ENCODE assay signal across 8 mouse cellular contexts in the genomic region with DNA sequence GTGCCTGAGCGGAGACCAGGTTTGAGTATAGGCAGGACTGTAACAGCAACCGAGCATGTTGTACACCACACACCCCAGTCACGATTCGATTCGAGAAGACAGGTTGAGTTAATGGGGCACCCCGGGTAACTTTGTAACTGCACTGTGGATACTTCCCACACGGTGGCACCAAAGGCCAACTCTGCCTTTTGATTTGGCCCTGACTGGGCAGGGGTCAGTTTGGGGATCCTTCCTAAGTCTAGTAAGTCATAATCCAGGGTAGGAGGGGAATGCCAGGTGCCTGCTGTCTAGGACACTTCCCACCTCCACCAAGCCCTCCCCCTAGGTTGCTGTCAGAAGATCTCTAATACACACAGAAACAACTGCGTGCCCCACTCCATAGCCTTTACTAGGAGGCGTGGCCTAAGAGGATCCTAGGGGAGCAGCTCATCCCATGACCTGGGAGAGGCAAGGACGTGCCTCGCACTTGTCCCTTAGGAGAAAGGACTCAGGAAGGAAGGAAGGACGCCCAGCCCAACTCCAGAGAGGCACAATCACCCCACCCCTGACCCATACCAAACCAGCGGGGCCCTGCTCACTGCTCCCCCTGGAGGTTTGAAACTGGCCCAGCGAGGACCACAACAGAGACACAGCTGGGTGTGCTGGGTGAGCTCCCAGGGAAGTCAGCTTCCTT. TPM values are rescaled to one million over a fixed set of nuclear protein-coding genes. Genes with fewer than 3 reads are reported as not detected.
A peak's percentile ranks its signal among the peaks of the same experiment; 100 is the strongest.
DNase-seq lines count a peak whose midpoint lies in the region; ATAC-seq and TF ChIP-seq lines count a peak whose summit lies in the region.

No protein-coding gene starts in this region.

- WGBS in forebrain, embryonic 11.5 days = 4% methylated on average over 14 of the region's 14 CpGs
- WGBS in limb, embryonic 11.5 days = 5% methylated on average over 14 of the region's 14 CpGs
- WGBS in midbrain, embryonic 12.5 days = 6% methylated on average over 14 of the region's 14 CpGs
- WGBS in stomach, embryonic 15.5 days = 8% methylated on average over 14 of the region's 14 CpGs

- H3K36me3 ChIP-seq in forebrain, embryonic 11.5 days (ENCODE audit: control insufficient read depth, insufficient read depth, low read length) = no peaks in the 10 kb centered on the region
- no peaks in the 10 kb centered on the region; the same call in 1 of the 2 replicates for H3K36me3 ChIP-seq in limb, embryonic 11.5 days (ENCODE audit: control insufficient read depth, insufficient read depth, low read length)
- H3K36me3 ChIP-seq in midbrain, embryonic 12.5 days = no peaks in the 10 kb centered on the region
- H3K36me3 ChIP-seq in stomach, embryonic 15.5 days = no peaks in the 10 kb centered on the region

- DNase-seq in layer of hippocampus, adult 2 months (ENCODE audit: low spot score in 2 of 2) = peak in 1 of 2 experiments; percentile 52
- no peak for DNase-seq in layer of hippocampus, adult 9-10 months (ENCODE audit: low spot score)
- DNase-seq in forebrain, embryonic 11.5 days (ENCODE audit: low spot score) = peak; percentile 63
- DNase-seq in heart, postnatal 4 days = peak; percentile 81
- peak; percentile 78 for DNase-seq in limb, embryonic 11.5 days (ENCODE audit: low spot score)

- H3K4me1 ChIP-seq in brown adipose tissue, adult 24 weeks (ENCODE audit: control insufficient read depth, insufficient read depth, insufficient read length, low read length) = peaks cover 7% of the 10 kb centered on the region; the same call in 1 of the 2 replicates
- H3K4me1 ChIP-seq in forebrain, embryonic 11.5 days (replicated peaks; ENCODE audit: control insufficient read depth, insufficient read depth, low read length) = no peaks in the 10 kb centered on the region
- H3K4me1 ChIP-seq in limb, embryonic 11.5 days (ENCODE audit: control insufficient read depth, insufficient read depth, low read length) = 0 out of 2 replicates have a peak, but pooled peaks cover 8% of the 10 kb centered on the region
- H3K4me1 ChIP-seq in midbrain, embryonic 12.5 days = 0 out of 2 replicates have a peak, but pooled peaks cover 10% of the 10 kb centered on the region
- H3K4me1 ChIP-seq in stomach, embryonic 15.5 days = peaks cover 15% of the 10 kb centered on the region

- peak overlapping the region; percentile 33; the same call in 1 of the 2 replicates for H3K4me3 ChIP-seq in layer of hippocampus, adult 2 months
- H3K4me3 ChIP-seq in brown adipose tissue, adult 24 weeks (ENCODE audit: insufficient read depth, low read depth, low read length) = peak overlapping the region; percentile 49
- no peak overlapping the region for H3K4me3 ChIP-seq in forebrain, embryonic 11.5 days (ENCODE audit: low read depth, low read length)
- H3K4me3 ChIP-seq in limb, embryonic 11.5 days (ENCODE audit: low read depth, low read length) = no peak overlapping the region
- no peak overlapping the region for H3K4me3 ChIP-seq in midbrain, embryonic 12.5 days
- peak overlapping the region; percentile 19; the same call in 1 of the 2 replicates for H3K4me3 ChIP-seq in stomach, embryonic 15.5 days (replicated peaks)

- ATAC-seq in forebrain, embryonic 11.5 days (replicated peaks; ENCODE audit: low FRiP score) = peak; percentile 61
- ATAC-seq in limb, embryonic 11.5 days (ENCODE audit: insufficient number of reproducible peaks, low FRiP score, low TSS enrichment, low read depth) = peak; percentile 33; the same call in 1 of the 2 replicates
- ATAC-seq in midbrain, embryonic 12.5 days (ENCODE audit: low FRiP score, low read depth) = peak; percentile 16; the same call in 1 of the 2 replicates
- peak; percentile 61; the same call in 1 of the 2 replicates for ATAC-seq in stomach, embryonic 15.5 days (ENCODE audit: insufficient read depth, low FRiP score, low read depth)

- H3K27me3 ChIP-seq in forebrain, embryonic 11.5 days (ENCODE audit: control insufficient read depth, insufficient read depth, low read length) = no peaks in the 10 kb centered on the region
- no peaks in the 10 kb centered on the region for H3K27me3 ChIP-seq in limb, embryonic 11.5 days (ENCODE audit: control insufficient read depth, insufficient read depth, low read length)
- peaks cover 3% of the 10 kb centered on the region; the same call in 1 of the 2 replicates for H3K27me3 ChIP-seq in midbrain, embryonic 12.5 days
- no peaks in the 10 kb centered on the region for H3K27me3 ChIP-seq in stomach, embryonic 15.5 days (replicated peaks)

- H3K27ac ChIP-seq in layer of hippocampus, adult 2 months = 0 out of 2 replicates have a peak overlapping the region, but pooled peaks have one; percentile 5
- H3K27ac ChIP-seq in brown adipose tissue, adult 24 weeks (replicated peaks; ENCODE audit: low read depth, low read length) = peak overlapping the region; percentile 86
- no peak overlapping the region for H3K27ac ChIP-seq in forebrain, embryonic 11.5 days (ENCODE audit: low read depth, low read length)
- H3K27ac ChIP-seq in limb, embryonic 11.5 days (replicated peaks; ENCODE audit: low read depth, low read length) = no peak overlapping the region
- H3K27ac ChIP-seq in midbrain, embryonic 12.5 days (replicated peaks) = no peak overlapping the region
- no peak overlapping the region for H3K27ac ChIP-seq in stomach, embryonic 15.5 days

- no peak overlapping the region for H3K4me2 ChIP-seq in forebrain, embryonic 11.5 days (ENCODE audit: low read depth, low read length, severe bottlenecking)
- H3K4me2 ChIP-seq in limb, embryonic 11.5 days (ENCODE audit: low read depth, severe bottlenecking) = no peak overlapping the region
- H3K4me2 ChIP-seq in midbrain, embryonic 12.5 days (replicated peaks) = peak overlapping the region; percentile 25
- H3K4me2 ChIP-seq in stomach, embryonic 15.5 days = peak overlapping the region; percentile 49

- no peaks in the 10 kb centered on the region for H3K9me3 ChIP-seq in forebrain, embryonic 11.5 days (ENCODE audit: control insufficient read depth, low read length)
- no peaks in the 10 kb centered on the region for H3K9me3 ChIP-seq in limb, embryonic 11.5 days (ENCODE audit: control insufficient read depth, low read length)
- no peaks in the 10 kb centered on the region for H3K9me3 ChIP-seq in midbrain, embryonic 12.5 days
- no peaks in the 10 kb centered on the region for H3K9me3 ChIP-seq in stomach, embryonic 15.5 days

- peak; percentile 76 for TF ChIP-seq CTCF in layer of hippocampus, adult 2 months (conservative IDR thresholded peaks at IDR 0.05)

- H3K9ac ChIP-seq in forebrain, embryonic 11.5 days (ENCODE audit: low read length) = no peak overlapping the region
- H3K9ac ChIP-seq in limb, embryonic 11.5 days (ENCODE audit: low read length) = no peak overlapping the region
- H3K9ac ChIP-seq in midbrain, embryonic 12.5 days (replicated peaks) = no peak overlapping the region
- H3K9ac ChIP-seq in stomach, embryonic 15.5 days = no peak overlapping the region

RNA-seq across cellular contexts. Expression of gene Ripor1, which starts 8.6 kb away (rescaled TPM):
- 10 to 100 TPM; 88.7 to 94.8 TPM for total RNA-seq in layer of hippocampus, adult 2 months (2021)
- 13.4 and 14.4 TPM in 2 replicates for polyA plus RNA-seq in brown adipose tissue, adult 24 weeks (2012; ENCODE audit: insufficient read depth, insufficient read length, missing spikeins)
- polyA plus RNA-seq in forebrain, embryonic 11.5 days (2014; fragmentation: Nextera tagmentation; extraction: Ambion mirVana) = 18.2 and 18.9 TPM in 2 replicates
- total RNA-seq in heart, postnatal 4 days (2021) = 10 to 100 TPM; 51.1 to 51.5 TPM
- polyA plus RNA-seq in limb, embryonic 11.5 days (2014; fragmentation: Nextera tagmentation; extraction: Ambion mirVana) = 13.1 and 14.1 TPM in 2 replicates
- 19.5 and 21.7 TPM in 2 replicates for polyA plus RNA-seq in midbrain, embryonic 12.5 days (2016; fragmentation: Nextera tagmentation; extraction: Ambion mirVana)
- polyA plus RNA-seq in stomach, embryonic 15.5 days (2015; fragmentation: Nextera tagmentation; extraction: Ambion mirVana) = 21.0 and 23.4 TPM in 2 replicates

RNA-seq across cellular contexts. Expression of gene Atp6v0d1, which starts 30.7 kb away (rescaled TPM):
- 100 to 1,000 TPM; 278 to 305 TPM for total RNA-seq in layer of hippocampus, adult 2 months (2021)
- 52.7 and 65.1 TPM in 2 replicates for polyA plus RNA-seq in brown adipose tissue, adult 24 weeks (2012; ENCODE audit: insufficient read depth, insufficient read length, missing spikeins)
- polyA plus RNA-seq in forebrain, embryonic 11.5 days (2014; fragmentation: Nextera tagmentation; extraction: Ambion mirVana) = 99.2 and 108 TPM in 2 replicates
- 10 to 100 TPM; 58.2 to 59.5 TPM for total RNA-seq in heart, postnatal 4 days (2021)
- 71.7 and 81.5 TPM in 2 replicates for polyA plus RNA-seq in limb, embryonic 11.5 days (2014; fragmentation: Nextera tagmentation; extraction: Ambion mirVana)
- 107 and 110 TPM in 2 replicates for polyA plus RNA-seq in midbrain, embryonic 12.5 days (2016; fragmentation: Nextera tagmentation; extraction: Ambion mirVana)
- polyA plus RNA-seq in stomach, embryonic 15.5 days (2015; fragmentation: Nextera tagmentation; extraction: Ambion mirVana) = 73.2 and 75.8 TPM in 2 replicates

RNA-seq across cellular contexts. Expression of gene Ctcf, which starts 39.9 kb away (rescaled TPM):
- total RNA-seq in layer of hippocampus, adult 2 months (2021) = 10 to 100 TPM; 70.4 to 82.6 TPM
- 18.5 and 22.9 TPM in 2 replicates for polyA plus RNA-seq in brown adipose tissue, adult 24 weeks (2012; ENCODE audit: insufficient read depth, insufficient read length, missing spikeins)
- 134 and 145 TPM in 2 replicates for polyA plus RNA-seq in forebrain, embryonic 11.5 days (2014; fragmentation: Nextera tagmentation; extraction: Ambion mirVana)
- total RNA-seq in heart, postnatal 4 days (2021) = 10 to 100 TPM; 59.1 to 63.2 TPM
- polyA plus RNA-seq in limb, embryonic 11.5 days (2014; fragmentation: Nextera tagmentation; extraction: Ambion mirVana) = 128 and 131 TPM in 2 replicates
- polyA plus RNA-seq in midbrain, embryonic 12.5 days (2016; fragmentation: Nextera tagmentation; extraction: Ambion mirVana) = 157 TPM in 2 replicates
- 109 and 112 TPM in 2 replicates for polyA plus RNA-seq in stomach, embryonic 15.5 days (2015; fragmentation: Nextera tagmentation; extraction: Ambion mirVana)

RNA-seq across cellular contexts. Expression of gene Agrp, which starts 40.7 kb away (rescaled TPM):
- not detected for total RNA-seq in layer of hippocampus, adult 2 months (2021)
- not detected in 2 replicates for polyA plus RNA-seq in brown adipose tissue, adult 24 weeks (2012; ENCODE audit: insufficient read depth, insufficient read length, missing spikeins)
- polyA plus RNA-seq in forebrain, embryonic 11.5 days (2014; fragmentation: Nextera tagmentation; extraction: Ambion mirVana) = 0.49 and 1.6 TPM in 2 replicates
- total RNA-seq in heart, postnatal 4 days (2021) = not detected
- 0.73 and 1.6 TPM in 2 replicates for polyA plus RNA-seq in limb, embryonic 11.5 days (2014; fragmentation: Nextera tagmentation; extraction: Ambion mirVana)
- 1.3 TPM in 1 of 2 replicates, not detected in the other for polyA plus RNA-seq in midbrain, embryonic 12.5 days (2016; fragmentation: Nextera tagmentation; extraction: Ambion mirVana)
- polyA plus RNA-seq in stomach, embryonic 15.5 days (2015; fragmentation: Nextera tagmentation; extraction: Ambion mirVana) = 0.77 and 1.1 TPM in 2 replicates

Comparison
In these comparisons a context has a peak if more than half of its experiments do, and no peak if none do; other contexts are left out.
1. H3K27ac ChIP-seq: peak in layer of hippocampus, adult 2 months (single experiment) and brown adipose tissue, adult 24 weeks (single experiment); none in forebrain, embryonic 11.5 days (single experiment), limb, embryonic 11.5 days (single experiment), midbrain, embryonic 12.5 days (single experiment) and stomach, embryonic 15.5 days (single experiment).
2. H3K4me3 ChIP-seq: peak in layer of hippocampus, adult 2 months (single experiment), brown adipose tissue, adult 24 weeks (single experiment) and stomach, embryonic 15.5 days (single experiment); none in forebrain, embryonic 11.5 days (single experiment), limb, embryonic 11.5 days (single experiment) and midbrain, embryonic 12.5 days (single experiment).
3. H3K4me2 ChIP-seq: peak in midbrain, embryonic 12.5 days (single experiment) and stomach, embryonic 15.5 days (single experiment); none in forebrain, embryonic 11.5 days (single experiment) and limb, embryonic 11.5 days (single experiment).
4. Peak in every context shown above with its lines, with median percentiles within 50 percentile points of each other: ATAC-seq.